Mouse (Mus musculus) E14TG2a.4 (cell line): ENCODE results near the gene Fam198b.

ENCODE experiments used
- H3K27me3 ChIP-seq: 2 replicates; pipeline ENCODE4 v1.6.1; 2014; ENCODE audit warnings: low read length, control low read depth; ENCODE audit not compliant: insufficient read depth
- H3K36me3 ChIP-seq: 2 replicates; pipeline ENCODE4 v1.6.1; 2014; ENCODE audit warnings: low read length, control low read depth; ENCODE audit not compliant: insufficient read depth
- H3K4me1 ChIP-seq: replicated peaks from 2 replicates; pipeline ENCODE4 v1.6.1; 2014; ENCODE audit warnings: low read depth, low read length, control low read depth
- H3K4me3 ChIP-seq: replicated peaks from 2 replicates; pipeline ENCODE4 v1.5.1; 2014; ENCODE audit warnings: mild to moderate bottlenecking, low read length
- H3K9me3 ChIP-seq: 2 replicates; pipeline ENCODE4 v1.6.1; 2014; ENCODE audit warnings: low read length, control low read depth
- CTCF ChIP-seq: conservative IDR thresholded peaks from 2 replicates; pipeline ENCODE4 v1.5.1; 2014; ENCODE audit warnings: low read length
- NANOG ChIP-seq: IDR thresholded peaks from 2 replicates; pipeline ENCODE4 v1.6.1; 2014; ENCODE audit warnings: borderline replicate concordance, low read length, mixed read lengths
- POU5F1 ChIP-seq: IDR thresholded peaks from 2 replicates; pipeline ENCODE4 v1.6.1; 2014; ENCODE audit warnings: low read length, borderline replicate concordance

Gene Fam198b

GRCm38 (mm10) chr3:79970070-79970469 is 85.7 kb downstream of the Fam198b start:
- Histone ChIP-seq H3K9me3 (0 out of 2 replicates have a peak, but pooled peaks cover 5% of the 10 kb centered on the region), H3K36me3 (no peaks in the 10 kb centered on the region), H3K4me1 (peaks cover 3% of the 10 kb centered on the region; the same call in 1 of the 2 replicates), H3K4me3 (no peak overlapping the region), H3K27me3 (no peaks in the 10 kb centered on the region)
- TF ChIP-seq NANOG (no peak), CTCF (no peak), POU5F1 (no peak)

GRCm38 (mm10) chr3:79970498-79970897 is 86.2 kb downstream of the Fam198b start:
- H3K9me3 ChIP-seq, result 0 out of 2 replicates have a peak, but pooled peaks cover 5% of the 10 kb centered on the region
- no peaks in the 10 kb centered on the region for H3K27me3 ChIP-seq
- TF ChIP-seq POU5F1, result no peak
- TF ChIP-seq NANOG, result no peak
- no peak for TF ChIP-seq CTCF
- H3K36me3 ChIP-seq, result no peaks in the 10 kb centered on the region
- H3K4me1 ChIP-seq, result peaks cover 3% of the 10 kb centered on the region; the same call in 1 of the 2 replicates
- H3K4me3 ChIP-seq, result no peak overlapping the region

DNA sequence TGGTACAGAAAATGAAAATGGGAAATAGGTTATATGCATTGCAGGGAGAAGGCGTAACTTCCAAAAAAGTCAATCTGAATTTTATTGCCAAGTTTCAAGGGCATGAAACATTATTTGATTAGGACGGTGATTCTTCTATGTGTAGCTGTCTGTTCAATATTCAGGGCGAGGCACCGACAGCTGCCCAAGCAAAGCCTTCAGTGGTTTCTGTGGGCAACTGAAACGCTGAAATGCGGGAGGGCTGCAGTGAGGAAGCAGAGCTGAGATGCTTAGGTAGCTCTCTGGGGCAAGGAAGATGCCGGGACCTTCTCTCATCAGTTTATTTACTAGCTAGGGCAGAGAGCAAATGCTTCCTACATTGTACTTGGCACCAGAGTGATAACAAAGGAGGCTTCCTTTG is 87.2 kb downstream of the Fam198b start:
- Histone ChIP-seq H3K4me1 (peaks cover 3% of the 10 kb centered on the region; the same call in 1 of the 2 replicates), H3K36me3 (no peaks in the 10 kb centered on the region), H3K27me3 (no peaks in the 10 kb centered on the region), H3K9me3 (0 out of 2 replicates have a peak, but pooled peaks cover 3% of the 10 kb centered on the region), H3K4me3 (no peak overlapping the region)
- no peak for TF ChIP-seq NANOG
- no peak for TF ChIP-seq CTCF
- no peak for TF ChIP-seq POU5F1

DNA sequence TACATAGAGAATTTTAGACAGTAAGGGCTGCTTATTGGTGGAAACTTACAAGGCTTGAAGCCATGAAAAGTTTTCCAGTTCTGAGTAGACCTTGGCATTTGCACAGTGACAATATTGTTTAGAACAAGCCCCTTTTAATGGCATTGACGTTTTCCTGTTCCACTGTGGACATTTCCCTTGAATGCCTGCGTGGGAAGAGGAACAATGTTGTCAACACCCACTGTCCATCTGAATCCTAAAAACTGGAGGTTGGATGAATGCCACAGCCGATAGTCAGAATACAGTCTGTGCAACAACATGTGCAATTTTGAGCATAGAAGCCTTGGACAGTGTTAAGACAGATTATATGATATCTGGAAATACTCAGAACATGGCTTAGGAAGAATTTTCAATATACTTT is 92.5 kb downstream of the Fam198b start:
- Histone ChIP-seq H3K27me3 (no peaks in the 10 kb centered on the region), H3K9me3 (no peaks in the 10 kb centered on the region), H3K4me1 (no peaks in the 10 kb centered on the region), H3K36me3 (no peaks in the 10 kb centered on the region), H3K4me3 (no peak overlapping the region)
- TF ChIP-seq NANOG (no peak), CTCF (no peak), POU5F1 (no peak)

- TF ChIP-seq POU5F1 (no peak), CTCF (no peak), NANOG (no peak)
- H3K4me1 ChIP-seq, result no peaks in the 10 kb centered on the region
- no peaks in the 10 kb centered on the region for H3K9me3 ChIP-seq
- no peak overlapping the region for H3K4me3 ChIP-seq
- no peaks in the 10 kb centered on the region for H3K36me3 ChIP-seq
- H3K27me3 ChIP-seq, result no peaks in the 10 kb centered on the region
Measured at GRCm38 (mm10) chr3:79977656-79978450, 93.5 kb downstream of the Fam198b start.

DNA sequence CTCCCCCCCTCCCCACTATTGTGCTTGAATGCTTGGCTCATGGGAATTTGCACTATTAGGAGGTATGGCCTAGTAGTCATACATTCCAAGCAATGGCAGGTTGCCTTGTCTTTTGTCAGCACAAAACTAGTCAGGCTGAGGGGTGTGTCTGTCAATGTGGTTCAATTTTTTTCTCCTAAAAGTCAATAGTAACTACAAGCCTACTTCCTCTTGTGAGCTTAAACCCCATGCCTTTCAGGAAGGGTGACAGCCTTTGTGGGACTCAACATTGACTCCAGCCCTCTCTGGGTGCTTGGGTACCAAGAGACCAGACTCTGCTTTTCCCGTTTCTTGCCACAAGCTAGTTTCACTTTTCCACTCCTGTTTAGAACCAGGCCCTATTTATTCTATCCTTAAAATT is 96.4 kb downstream of the Fam198b start:
- Histone ChIP-seq H3K36me3 (no peaks in the 10 kb centered on the region), H3K4me1 (no peaks in the 10 kb centered on the region), H3K27me3 (no peaks in the 10 kb centered on the region), H3K9me3 (no peaks in the 10 kb centered on the region), H3K4me3 (no peak overlapping the region)
- TF ChIP-seq POU5F1 (no peak), CTCF (no peak), NANOG (no peak)

GRCm38 (mm10) chr3:79983961-79984419 is 99.7 kb downstream of the Fam198b start:
- H3K36me3 ChIP-seq, result no peaks in the 10 kb centered on the region
- no peak for TF ChIP-seq CTCF
- TF ChIP-seq POU5F1, result no peak
- TF ChIP-seq NANOG, result no peak
- no peaks in the 10 kb centered on the region for H3K9me3 ChIP-seq
- H3K4me1 ChIP-seq, result no peaks in the 10 kb centered on the region
- H3K27me3 ChIP-seq, result no peaks in the 10 kb centered on the region
- H3K4me3 ChIP-seq, result no peak overlapping the region

- H3K27me3 ChIP-seq, result no peaks in the 10 kb centered on the region
- TF ChIP-seq NANOG, result no peak
- TF ChIP-seq POU5F1, result no peak
- TF ChIP-seq CTCF, result no peak
- no peaks in the 10 kb centered on the region for H3K36me3 ChIP-seq
- no peaks in the 10 kb centered on the region for H3K4me1 ChIP-seq
- no peaks in the 10 kb centered on the region for H3K9me3 ChIP-seq
- no peak overlapping the region for H3K4me3 ChIP-seq
Measured at GRCm38 (mm10) chr3:79984542-79984941, 100.2 kb downstream of the Fam198b start.
